Mouse (Mus musculus): Measurements from ENCODE around the gene Rmnd1. TPM values are rescaled to one million over a fixed set of nuclear protein-coding genes. Genes with fewer than 3 reads are reported as not detected.
A peak's percentile ranks its signal among the peaks of the same experiment; 100 is the strongest.

The Rmnd1 gene
- polyA plus RNA-seq, 1 experiment from 2014 or later: 49.1 TPM

GRCm38 (mm10) chr10:4390550-4390949 lies 41.6 kb downstream of the Rmnd1 start:
- Histone ChIP-seq H3K4me1 (replicated peaks) (peaks cover 44% of the 10 kb centered on the region), H3K4me3 (peak overlapping the region; percentile 1; the same call in 1 of the 2 replicates), H3K27ac (replicated peaks) (no peak overlapping the region), H3K9me3 (no peaks in the 10 kb centered on the region), H3K36me3 (no peaks in the 10 kb centered on the region), H3K9ac (no peak overlapping the region), H3K4me2 (peak overlapping the region; percentile 17; the same call in 1 of the 2 replicates), H3K27me3 (no peaks in the 10 kb centered on the region)
- WGBS: 76% methylated on average over 2 of the region's 2 CpGs
- no peak for ATAC-seq (ENCODE audit: low FRiP score, low read depth)

GRCm38 (mm10) chr10:4389461-4390112 lies 42.6 kb downstream of the Rmnd1 start:
- no peaks in the 10 kb centered on the region for H3K27me3 ChIP-seq
- H3K27ac ChIP-seq (replicated peaks): no peak overlapping the region
- no peak for ATAC-seq (ENCODE audit: low FRiP score, low read depth)
- peak overlapping the region; percentile 75 for H3K4me2 ChIP-seq
- 53% methylated on average over 5 of the region's 5 CpGs for WGBS
- no peaks in the 10 kb centered on the region for H3K36me3 ChIP-seq
- H3K4me1 ChIP-seq (replicated peaks): peaks cover 44% of the 10 kb centered on the region
- H3K9me3 ChIP-seq: no peaks in the 10 kb centered on the region
- peak overlapping the region; percentile 97 for H3K4me3 ChIP-seq
- H3K9ac ChIP-seq: peak overlapping the region; percentile 28; the same call in 1 of the 2 replicates

- H3K4me2 ChIP-seq: peak overlapping the region; percentile 75
- H3K9me3 ChIP-seq: no peaks in the 10 kb centered on the region
- WGBS: 25% methylated on average over 10 of the region's 10 CpGs
- H3K27ac ChIP-seq (replicated peaks): no peak overlapping the region
- ATAC-seq (ENCODE audit: low FRiP score, low read depth): no peak
- H3K36me3 ChIP-seq: no peaks in the 10 kb centered on the region
- peak overlapping the region; percentile 97 for H3K4me3 ChIP-seq
- no peaks in the 10 kb centered on the region for H3K27me3 ChIP-seq
- H3K9ac ChIP-seq: peak overlapping the region; percentile 98; the same call in 1 of the 2 replicates
- peaks cover 44% of the 10 kb centered on the region for H3K4me1 ChIP-seq (replicated peaks)
These were observed 43.2 kb downstream of the Rmnd1 start for GRCm38 (mm10) chr10:4389036-4389435.

- Histone ChIP-seq H3K9me3 (no peaks in the 10 kb centered on the region), H3K9ac (peak overlapping the region; percentile 98), H3K4me1 (replicated peaks) (peaks cover 44% of the 10 kb centered on the region), H3K4me2 (peak overlapping the region; percentile 75), H3K36me3 (no peaks in the 10 kb centered on the region), H3K4me3 (peak overlapping the region; percentile 97), H3K27me3 (no peaks in the 10 kb centered on the region), H3K27ac (replicated peaks) (peak overlapping the region; percentile 100)
- ATAC-seq (ENCODE audit: low FRiP score, low read depth): no peak
- WGBS: 1% methylated on average over 19 of the region's 19 CpGs
These were observed 43.8 kb downstream of the Rmnd1 start for GRCm38 (mm10) chr10:4388384-4388745.

- 0% methylated on average over 28 of the region's 87 CpGs for WGBS
- no peaks in the 10 kb centered on the region for H3K36me3 ChIP-seq
- peak within 1 kb of the TSS; percentile 100 for H3K27ac ChIP-seq (replicated peaks)
- peak within 1 kb of the TSS; percentile 97 for H3K4me3 ChIP-seq
- peak within 1 kb of the TSS; percentile 98 for H3K9ac ChIP-seq
- ATAC-seq (ENCODE audit: low FRiP score, low read depth): peak; percentile 4; the same call in 1 of the 2 replicates
- H3K4me1 ChIP-seq (replicated peaks): peaks cover 41% of the 10 kb centered on the region
- peak within 1 kb of the TSS; percentile 75 for H3K4me2 ChIP-seq
- H3K27me3 ChIP-seq: no peaks in the 10 kb centered on the region
- no peaks in the 10 kb centered on the region for H3K9me3 ChIP-seq
These were observed 44.3 kb downstream of the Rmnd1 start, which contains the start of gene Zbtb2 for GRCm38 (mm10) chr10:4387701-4388383. Gene Zbtb2, minus strand, starts transcription at chr10:4388108.

GRCm38 (mm10) chr10:4386609-4387591 lies 45.3 kb downstream of the Rmnd1 start:
- Histone ChIP-seq H3K4me2 (peak overlapping the region; percentile 75), H3K9me3 (no peaks in the 10 kb centered on the region), H3K27me3 (no peaks in the 10 kb centered on the region), H3K36me3 (no peaks in the 10 kb centered on the region), H3K4me3 (peak overlapping the region; percentile 97), H3K9ac (peak overlapping the region; percentile 98), H3K27ac (replicated peaks) (peak overlapping the region; percentile 100), H3K4me1 (replicated peaks) (peaks cover 35% of the 10 kb centered on the region)
- WGBS: 0% methylated on average over 33 of the region's 133 CpGs
- ATAC-seq (ENCODE audit: low FRiP score, low read depth): peak; percentile 93

GRCm38 (mm10) chr10:4384244-4384643 lies 47.9 kb downstream of the Rmnd1 start:
- no peak overlapping the region for H3K27ac ChIP-seq (replicated peaks)
- WGBS: 97% methylated on average over 7 of the region's 7 CpGs
- peaks cover 8% of the 10 kb centered on the region for H3K4me1 ChIP-seq (replicated peaks)
- H3K27me3 ChIP-seq: no peaks in the 10 kb centered on the region
- no peaks in the 10 kb centered on the region for H3K9me3 ChIP-seq
- H3K9ac ChIP-seq: no peak overlapping the region
- no peak overlapping the region for H3K4me2 ChIP-seq
- no peaks in the 10 kb centered on the region for H3K36me3 ChIP-seq
- no peak for ATAC-seq (ENCODE audit: low FRiP score, low read depth)
- no peak overlapping the region for H3K4me3 ChIP-seq

- no peaks in the 10 kb centered on the region for H3K4me1 ChIP-seq (replicated peaks)
- WGBS: 94% methylated on average over 5 of the region's 5 CpGs
- H3K27me3 ChIP-seq: no peaks in the 10 kb centered on the region
- H3K9ac ChIP-seq: no peak overlapping the region
- H3K36me3 ChIP-seq: no peaks in the 10 kb centered on the region
- H3K9me3 ChIP-seq: no peaks in the 10 kb centered on the region
- no peak overlapping the region for H3K4me3 ChIP-seq
- ATAC-seq (ENCODE audit: low FRiP score, low read depth): no peak
- H3K4me2 ChIP-seq: no peak overlapping the region
- no peak overlapping the region for H3K27ac ChIP-seq (replicated peaks)
These were observed 51.4 kb downstream of the Rmnd1 start for GRCm38 (mm10) chr10:4380748-4381147.

- ATAC-seq (ENCODE audit: low FRiP score, low read depth): no peak
- WGBS: 93% methylated on average over 7 of the region's 7 CpGs
- Histone ChIP-seq H3K27me3 (no peaks in the 10 kb centered on the region), H3K27ac (replicated peaks) (no peak overlapping the region), H3K9ac (no peak overlapping the region), H3K9me3 (no peaks in the 10 kb centered on the region), H3K36me3 (0 out of 2 replicates have a peak, but pooled peaks cover 4% of the 10 kb centered on the region), H3K4me1 (replicated peaks) (no peaks in the 10 kb centered on the region; the same call in 1 of the 2 replicates), H3K4me3 (no peak overlapping the region), H3K4me2 (no peak overlapping the region)
These were observed 55.3 kb downstream of the Rmnd1 start for GRCm38 (mm10) chr10:4376931-4377330.

- no peak overlapping the region for H3K4me2 ChIP-seq
- no peaks in the 10 kb centered on the region for H3K9me3 ChIP-seq
- H3K4me3 ChIP-seq: no peak overlapping the region
- H3K36me3 ChIP-seq: 0 out of 2 replicates have a peak, but pooled peaks cover 4% of the 10 kb centered on the region
- ATAC-seq (ENCODE audit: low FRiP score, low read depth): no peak
- no peaks in the 10 kb centered on the region for H3K27me3 ChIP-seq
- H3K27ac ChIP-seq (replicated peaks): no peak overlapping the region
- no peaks in the 10 kb centered on the region; the same call in 1 of the 2 replicates for H3K4me1 ChIP-seq (replicated peaks)
- WGBS: 73% methylated on average over 7 of the region's 7 CpGs
- no peak overlapping the region for H3K9ac ChIP-seq
These were observed 55.7 kb downstream of the Rmnd1 start for GRCm38 (mm10) chr10:4376461-4376860.

- no peaks in the 10 kb centered on the region for H3K9me3 ChIP-seq
- H3K4me3 ChIP-seq: no peak overlapping the region
- H3K36me3 ChIP-seq: 0 out of 2 replicates have a peak, but pooled peaks cover 4% of the 10 kb centered on the region
- H3K27me3 ChIP-seq: no peaks in the 10 kb centered on the region
- no peak for ATAC-seq (ENCODE audit: low FRiP score, low read depth)
- no peaks in the 10 kb centered on the region; the same call in 1 of the 2 replicates for H3K4me1 ChIP-seq (replicated peaks)
- H3K4me2 ChIP-seq: no peak overlapping the region
- H3K9ac ChIP-seq: no peak overlapping the region
- H3K27ac ChIP-seq (replicated peaks): no peak overlapping the region
- WGBS: 41% methylated on average over 7 of the region's 7 CpGs
These were observed 56.9 kb downstream of the Rmnd1 start for GRCm38 (mm10) chr10:4375267-4375666.

Data from hindbrain, embryonic 15.5 days (tissue).